Mouse (Mus musculus): ENCODE measurements around the gene Klhl8. TPM values are rescaled to one million over a fixed set of nuclear protein-coding genes. Genes with fewer than 3 reads are reported as not detected.

Gene Klhl8
- total and polyA plus RNA-seq, 3 experiments: 5.6 to 6.2 TPM; not detected in 1

DNA sequence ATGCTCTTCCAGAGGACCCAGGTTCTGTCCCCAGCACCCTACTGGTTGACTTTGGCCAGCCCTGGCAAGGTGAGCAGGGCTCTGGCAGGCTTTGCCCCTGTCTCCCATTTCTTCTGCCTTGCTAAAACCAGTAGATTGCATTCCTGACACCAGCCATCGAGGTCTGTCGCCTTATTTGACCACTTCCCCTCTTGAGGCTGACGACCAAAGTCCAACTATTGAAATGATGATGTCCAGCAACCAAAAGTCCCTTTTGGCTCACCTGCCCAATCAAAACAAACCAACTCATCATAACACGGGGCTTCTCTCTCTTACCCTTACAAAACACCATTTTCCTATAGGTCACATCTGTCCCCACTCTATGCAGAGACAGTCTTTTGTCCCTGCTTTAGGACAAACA, 2.1 kb upstream of the Klhl8 start:
- Histone ChIP-seq H3K79me2 (ENCODE audit: control insufficient read depth, insufficient read depth, low read length, poor library complexity) (peaks cover 6% of the 10 kb centered on the region; the same call in 1 of the 2 replicates), H3K36me3 (ENCODE audit: control insufficient read depth in 1 of 2, insufficient read depth in 2 of 2, low read length in 2 of 2) (peaks cover 0 to 9% of the 10 kb centered on the region in 2 experiments; a peak in 2 of 4 replicates), H3K9ac (ENCODE audit: control insufficient read depth, low read depth, low read length, poor library complexity, severe bottlenecking) (no peak overlapping the region), H3K4me3 (ENCODE audit: control insufficient read depth in 1 of 2, insufficient read depth in 1 of 2, low read depth in 2 of 2, low read length in 2 of 2) (no peak overlapping the region), H3K4me1 (ENCODE audit: control insufficient read depth in 1 of 2, insufficient read depth in 2 of 2, low read length in 2 of 2) (peaks cover 3 to 10% of the 10 kb centered on the region in 2 experiments), H3K9me3 (replicated peaks; ENCODE audit: insufficient read depth, low read length) (no peaks in the 10 kb centered on the region), H3K27me3 (ENCODE audit: control insufficient read depth in 1 of 2, insufficient read depth in 2 of 2, low read length in 2 of 2) (no peaks in the 10 kb centered on the region), H3K27ac (ENCODE audit: control insufficient read depth, low read depth, low read length) (no peak overlapping the region)
- no peak for TF ChIP-seq BHLHE40 (IDR thresholded peaks at IDR 0.05; ENCODE audit: borderline replicate concordance, low read depth, low read length)
- TF ChIP-seq EP300 (IDR thresholded peaks at IDR 0.05; ENCODE audit: low read depth in 1 of 2, low read length in 2 of 2): no peak
- TF ChIP-seq E2F4 (IDR thresholded peaks at IDR 0.05; ENCODE audit: borderline replicate concordance, low read depth, low read length): no peak
- TF ChIP-seq MXI1 (IDR thresholded peaks at IDR 0.05; ENCODE audit: low read depth, low read length): no peak
- TF ChIP-seq JUND (IDR thresholded peaks at IDR 0.05; ENCODE audit: low read depth, low read length): no peak
- TF ChIP-seq TCF12 (IDR thresholded peaks at IDR 0.05; ENCODE audit: low read depth, low read length): no peak
- no peak for TF ChIP-seq ZKSCAN1 (IDR thresholded peaks at IDR 0.05; ENCODE audit: low read depth, low read length)
- no peak for TF ChIP-seq CTCF (IDR thresholded peaks at IDR 0.05 in 2 of 3, conservative IDR thresholded peaks at IDR 0.05 in 1 of 3; ENCODE audit: control insufficient read depth in 1 of 3, insufficient read depth in 1 of 3, low read depth in 2 of 3, low read length in 3 of 3, poor library complexity in 1 of 3, severe bottlenecking in 1 of 3)
- TF ChIP-seq NRF1 (IDR thresholded peaks at IDR 0.05; ENCODE audit: insufficient read depth, low read depth, low read length, poor library complexity, severe bottlenecking): no peak
- TF ChIP-seq MAFK (IDR thresholded peaks at IDR 0.05; ENCODE audit: borderline replicate concordance, low read depth, low read length): no peak
- no peak for TF ChIP-seq TAL1 (IDR thresholded peaks at IDR 0.05; ENCODE audit: low read length)
- no peak for TF ChIP-seq TBP (IDR thresholded peaks at IDR 0.05; ENCODE audit: low read depth, low read length)
- TF ChIP-seq MAZ (IDR thresholded peaks at IDR 0.05; ENCODE audit: low read depth, low read length): no peak
- TF ChIP-seq POLR2AphosphoS2 (IDR thresholded peaks at IDR 0.05; ENCODE audit: low read length): no peak
- no peak for TF ChIP-seq CHD1 (IDR thresholded peaks at IDR 0.05; ENCODE audit: low read depth, low read length)
- no peak for TF ChIP-seq UBTF (IDR thresholded peaks at IDR 0.05; ENCODE audit: borderline replicate concordance, insufficient read depth, low read depth, low read length)
- no peak for TF ChIP-seq SIN3A (IDR thresholded peaks at IDR 0.05; ENCODE audit: low read length)
- no peak for TF ChIP-seq MYB (IDR thresholded peaks at IDR 0.05; ENCODE audit: low read depth, low read length)
- no peak for DNase-seq (ENCODE audit: low read depth, low spot score)

DNA sequence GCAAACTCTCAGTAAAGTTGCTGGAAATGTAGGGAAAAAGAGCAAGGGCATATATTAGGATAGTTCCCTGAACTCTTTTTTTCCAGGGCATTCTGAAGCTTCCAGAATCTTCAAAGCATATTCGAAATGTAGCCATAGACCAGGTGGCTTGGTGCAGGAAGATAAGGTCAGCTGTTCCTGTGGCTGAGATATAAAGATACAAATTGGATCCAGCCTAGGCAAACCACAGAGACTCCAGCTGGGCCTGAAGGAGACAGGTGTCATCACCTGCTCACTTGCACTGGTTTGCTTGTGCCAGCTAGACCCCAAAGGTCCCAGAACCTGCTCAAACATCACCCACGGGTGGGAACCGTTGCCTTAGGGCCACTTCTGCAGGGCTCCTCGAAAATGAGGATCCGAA, 496 bp upstream of the Klhl8 start:
- DNase-seq (ENCODE audit: low read depth, low spot score): no peak
- no peaks in the 10 kb centered on the region for H3K9me3 ChIP-seq (replicated peaks; ENCODE audit: insufficient read depth, low read length)
- no peaks in the 10 kb centered on the region for H3K27me3 ChIP-seq (ENCODE audit: control insufficient read depth in 1 of 2, insufficient read depth in 2 of 2, low read length in 2 of 2)
- no peak overlapping the region for H3K9ac ChIP-seq (ENCODE audit: control insufficient read depth, low read depth, low read length, poor library complexity, severe bottlenecking)
- peaks cover 3 to 10% of the 10 kb centered on the region in 2 experiments for H3K4me1 ChIP-seq (ENCODE audit: control insufficient read depth in 1 of 2, insufficient read depth in 2 of 2, low read length in 2 of 2)
- TF ChIP-seq E2F4 (IDR thresholded peaks at IDR 0.05; ENCODE audit: borderline replicate concordance, low read depth, low read length) (no peak), GATA1 (IDR thresholded peaks at IDR 0.05; ENCODE audit: low read depth, low read length) (peak; percentile 63), TAL1 (IDR thresholded peaks at IDR 0.05; ENCODE audit: low read length) (no peak), ETS1 (IDR thresholded peaks at IDR 0.05; ENCODE audit: low read depth, low read length) (peak; percentile 93), TCF12 (IDR thresholded peaks at IDR 0.05; ENCODE audit: low read depth, low read length) (peak; percentile 63), ELF1 (IDR thresholded peaks at IDR 0.05; ENCODE audit: low read depth, low read length) (no peak)
- peaks cover 0 to 9% of the 10 kb centered on the region in 2 experiments; a peak in 2 of 4 replicates for H3K36me3 ChIP-seq (ENCODE audit: control insufficient read depth in 1 of 2, insufficient read depth in 2 of 2, low read length in 2 of 2)
- H3K4me3 ChIP-seq (ENCODE audit: control insufficient read depth in 1 of 2, insufficient read depth in 1 of 2, low read depth in 2 of 2, low read length in 2 of 2): peak overlapping the region in 1 of 2 experiments; percentile 74; a peak in 2 of 4 replicates
- no peak overlapping the region for H3K27ac ChIP-seq (ENCODE audit: control insufficient read depth, low read depth, low read length)
- H3K79me2 ChIP-seq (ENCODE audit: control insufficient read depth, insufficient read depth, low read length, poor library complexity): peaks cover 6% of the 10 kb centered on the region; the same call in 1 of the 2 replicates
